Mouse (Mus musculus) layer of hippocampus, postnatal 36 days (tissue): ENCODE results near the gene Ccnd3. TPM values are rescaled to one million over a fixed set of nuclear protein-coding genes. Genes with fewer than 3 reads are reported as not detected.

Experiments
- DNase-seq, 2 experiments: peaks; one replicate each; pipeline ENCODE4 v3.0.0; 2022
- total RNA-seq, 2 experiments: library from RNA; stranded (reverse); gene quantifications; 2 replicates each; pipeline ENCODE4 v1.2.3; 2021

Gene Ccnd3
- total RNA-seq, 2 experiments from 2014 or later: 35.2 to 44.3 TPM

GRCm38 (mm10) chr17:47516232-47516631 lies 11.4 kb downstream of the Ccnd3 start:
- DNase-seq: no peak

GRCm38 (mm10) chr17:47518205-47518604 lies 13.4 kb downstream of the Ccnd3 start:
- no peak for DNase-seq

GRCm38 (mm10) chr17:47521551-47522258 lies 16.9 kb downstream of the Ccnd3 start:
- DNase-seq: peak; percentile 41 to 43

- no peak for DNase-seq
Observed at GRCm38 (mm10) chr17:47522536-47522935, 17.7 kb downstream of the Ccnd3 start.

GRCm38 (mm10) chr17:47523211-47523682 lies 18.4 kb downstream of the Ccnd3 start:
- no peak for DNase-seq

GRCm38 (mm10) chr17:47524055-47524454 lies 19.2 kb downstream of the Ccnd3 start:
- no peak for DNase-seq

- DNase-seq: no peak
Observed at GRCm38 (mm10) chr17:47524991-47525390, 20.1 kb downstream of the Ccnd3 start.

- no peak for DNase-seq
Observed at GRCm38 (mm10) chr17:47526856-47527520, 22.1 kb downstream of the Ccnd3 start.

- DNase-seq: no peak
Observed at GRCm38 (mm10) chr17:47527581-47528300, 22.9 kb downstream of the Ccnd3 start.

GRCm38 (mm10) chr17:47528919-47529318 lies 24.1 kb downstream of the Ccnd3 start:
- no peak for DNase-seq

GRCm38 (mm10) chr17:47529595-47529994 lies 24.7 kb downstream of the Ccnd3 start:
- DNase-seq: no peak

- DNase-seq: no peak
Observed at GRCm38 (mm10) chr17:47531387-47531818, 26.6 kb downstream of the Ccnd3 start.

GRCm38 (mm10) chr17:47532364-47532763 lies 27.5 kb downstream of the Ccnd3 start:
- no peak for DNase-seq

GRCm38 (mm10) chr17:47533691-47534090 lies 28.8 kb downstream of the Ccnd3 start:
- DNase-seq: no peak

- DNase-seq: no peak
Observed at GRCm38 (mm10) chr17:47535812-47536236, 31.0 kb downstream of the Ccnd3 start.

- DNase-seq: no peak
Observed at GRCm38 (mm10) chr17:47538049-47538448, 33.2 kb downstream of the Ccnd3 start.

GRCm38 (mm10) chr17:47539128-47539527 lies 34.3 kb downstream of the Ccnd3 start:
- no peak for DNase-seq

GRCm38 (mm10) chr17:47542061-47542460 lies 37.2 kb downstream of the Ccnd3 start:
- DNase-seq: no peak

GRCm38 (mm10) chr17:47543051-47543650 lies 38.3 kb downstream of the Ccnd3 start:
- no peak for DNase-seq

GRCm38 (mm10) chr17:47545154-47545553 lies 40.3 kb downstream of the Ccnd3 start:
- DNase-seq: no peak

- peak; percentile 12 to 28 for DNase-seq
Observed at GRCm38 (mm10) chr17:47545861-47546331, 41.0 kb downstream of the Ccnd3 start.

- no peak for DNase-seq
Observed at GRCm38 (mm10) chr17:47551049-47551448, 46.2 kb downstream of the Ccnd3 start.

GRCm38 (mm10) chr17:47552994-47553393 lies 48.1 kb downstream of the Ccnd3 start:
- no peak for DNase-seq
